Mouse (Mus musculus): ENCODE measurements at regions not wholly inside any gene's neighbourhood (a gene's known extent, or its start where the extent isn't known, plus 50 kb on each side); places are given as distances from the start of the nearest gene placed in this dataset.

DNA sequence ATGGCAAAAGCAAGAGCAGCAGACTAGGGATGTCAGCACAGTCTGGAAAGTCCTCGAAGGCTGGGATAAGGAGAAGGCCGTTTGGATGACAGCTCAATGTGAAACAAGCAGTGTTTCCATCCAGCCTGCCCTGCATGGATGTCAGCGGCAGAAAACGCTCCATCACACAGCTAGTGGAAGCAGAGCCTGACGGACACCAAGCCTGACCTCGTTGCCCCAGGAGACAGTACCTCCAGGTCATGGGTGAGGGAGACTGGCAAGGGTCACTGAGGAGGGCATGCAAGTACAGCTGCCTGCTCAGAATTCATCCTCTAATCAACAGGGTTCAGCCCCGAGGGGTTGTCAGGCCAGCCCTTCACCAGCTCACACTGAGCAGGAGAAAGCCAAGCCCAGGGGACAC lies 442.9 kb upstream of the Gm10295 start:
- in situ Hi-C loops (cut with MboI; ENCODE audit: low pct_ligation_motif_present, low pct_unique_long_range_greater_than_20kb, low sequenced_read_pairs) (no loop called here), dilution Hi-C loops (cut with MboI; ENCODE audit: extremely low pct_ligation_motif_present, extremely low pct_unique_long_range_greater_than_20kb, low sequenced_read_pairs) (no loop called here)
- H3K79me2 ChIP-seq (replicated peaks; ENCODE audit: control insufficient read depth, extremely low read depth, insufficient read depth, poor library complexity, severe bottlenecking): no peaks in the 10 kb centered on the region
- no peak for TF ChIP-seq IRF4 (IDR thresholded peaks at IDR 0.05; ENCODE audit: low read depth, low read length)
- TF ChIP-seq SIN3A (IDR thresholded peaks at IDR 0.05; ENCODE audit: low read length): no peak
- no peak for TF ChIP-seq USF2 (conservative IDR thresholded peaks at IDR 0.05; ENCODE audit: low read depth, low read length)
- TF ChIP-seq NELFE (IDR thresholded peaks at IDR 0.05; ENCODE audit: low read depth, low read length): no peak
- TF ChIP-seq MXI1 (IDR thresholded peaks at IDR 0.05; ENCODE audit: low read depth, low read length): no peak
- TF ChIP-seq ZMIZ1 (IDR thresholded peaks at IDR 0.05; ENCODE audit: low read depth, low read length): no peak
- TF ChIP-seq MYC (IDR thresholded peaks at IDR 0.05; ENCODE audit: low read depth, low read length): no peak
- TF ChIP-seq MEF2A (IDR thresholded peaks at IDR 0.05; ENCODE audit: borderline replicate concordance, low read depth, low read length): no peak
- TF ChIP-seq CHD2 (IDR thresholded peaks at IDR 0.05; ENCODE audit: low read length): no peak
- no peak for TF ChIP-seq ZKSCAN1 (IDR thresholded peaks at IDR 0.05; ENCODE audit: borderline replicate concordance, low read depth, low read length)
- no peak for TF ChIP-seq E2F4 (IDR thresholded peaks at IDR 0.05; ENCODE audit: insufficient replicate concordance, low read depth, low read length)
- no peak for TF ChIP-seq NRF1 (IDR thresholded peaks at IDR 0.05; ENCODE audit: low read depth, low read length)
- no peak for TF ChIP-seq CHD1 (IDR thresholded peaks at IDR 0.05; ENCODE audit: low read depth, low read length)
- no peak for TF ChIP-seq ZC3H11A (IDR thresholded peaks at IDR 0.05; ENCODE audit: low read depth, low read length)
- no peak for TF ChIP-seq MAX (IDR thresholded peaks at IDR 0.05; ENCODE audit: low read length)
- no peak for TF ChIP-seq MAZ (IDR thresholded peaks at IDR 0.05; ENCODE audit: low read depth, low read length)
- TF ChIP-seq EP300 (IDR thresholded peaks at IDR 0.05; ENCODE audit: low read length): no peak
- TF ChIP-seq CTCF (conservative IDR thresholded peaks at IDR 0.05 in 1 of 2, IDR thresholded peaks at IDR 0.05 in 1 of 2; ENCODE audit: low read depth in 2 of 2, low read length in 2 of 2): no peak
- no peak for TF ChIP-seq TCF12 (IDR thresholded peaks at IDR 0.05; ENCODE audit: low read depth, low read length)
- TF ChIP-seq POLR2A (IDR thresholded peaks at IDR 0.05; ENCODE audit: low read depth, low read length): no peak
- H3K9me3 ChIP-seq (replicated peaks; ENCODE audit: low read length): peaks cover 48% of the 10 kb centered on the region
- DNase-seq (ENCODE audit: extremely low read depth): no peak
- no peaks in the 10 kb centered on the region for H3K36me3 ChIP-seq (replicated peaks in 1 of 2; ENCODE audit: control insufficient read depth in 1 of 2, insufficient read depth in 1 of 2, low read length in 1 of 2)
- H3K4me3 ChIP-seq (replicated peaks in 1 of 3; ENCODE audit: low read depth in 2 of 3, low read length in 2 of 3, poor library complexity in 1 of 3): peak overlapping the region in 1 of 3 experiments; percentile 17
- no peak overlapping the region for H3K9ac ChIP-seq (ENCODE audit: insufficient read depth, low read depth)
- no peaks in the 10 kb centered on the region for H3K4me1 ChIP-seq (ENCODE audit: control insufficient read depth in 1 of 2, insufficient read depth in 2 of 2)
- H3K4me2 ChIP-seq (ENCODE audit: insufficient read depth, low read depth, poor library complexity, severe bottlenecking): no peak overlapping the region
- no peaks in the 10 kb centered on the region for H3K27me3 ChIP-seq (replicated peaks)
- no peak overlapping the region for H3K27ac ChIP-seq (ENCODE audit: insufficient read depth, low read depth)

GRCm38 (mm10) chr7:71788401-71788800 lies 437.1 kb upstream of the Gm10295 start:
- DNase-seq (ENCODE audit: extremely low read depth): no peak
- dilution Hi-C loops (cut with MboI; ENCODE audit: extremely low pct_ligation_motif_present, extremely low pct_unique_long_range_greater_than_20kb, low sequenced_read_pairs) (no loop called here), in situ Hi-C loops (cut with MboI; ENCODE audit: low pct_ligation_motif_present, low pct_unique_long_range_greater_than_20kb, low sequenced_read_pairs) (no loop called here)
- Histone ChIP-seq H3K36me3 (replicated peaks in 1 of 2; ENCODE audit: control insufficient read depth in 1 of 2, insufficient read depth in 1 of 2, low read length in 1 of 2) (no peaks in the 10 kb centered on the region), H3K4me1 (ENCODE audit: control insufficient read depth in 1 of 2, insufficient read depth in 2 of 2) (no peaks in the 10 kb centered on the region), H3K9me3 (replicated peaks; ENCODE audit: low read length) (peaks cover 54% of the 10 kb centered on the region), H3K79me2 (replicated peaks; ENCODE audit: control insufficient read depth, extremely low read depth, insufficient read depth, poor library complexity, severe bottlenecking) (no peaks in the 10 kb centered on the region), H3K4me2 (ENCODE audit: insufficient read depth, low read depth, poor library complexity, severe bottlenecking) (no peak overlapping the region), H3K4me3 (replicated peaks in 1 of 3; ENCODE audit: low read depth in 2 of 3, low read length in 2 of 3, poor library complexity in 1 of 3) (no peak overlapping the region), H3K9ac (ENCODE audit: insufficient read depth, low read depth) (no peak overlapping the region), H3K27me3 (replicated peaks) (no peaks in the 10 kb centered on the region), H3K27ac (ENCODE audit: insufficient read depth, low read depth) (no peak overlapping the region)
- no peak for TF ChIP-seq UBTF (IDR thresholded peaks at IDR 0.05; ENCODE audit: low read depth, low read length)
- no peak for TF ChIP-seq ZMIZ1 (IDR thresholded peaks at IDR 0.05; ENCODE audit: low read depth, low read length)
- TF ChIP-seq SMC3 (IDR thresholded peaks at IDR 0.05; ENCODE audit: low read depth, low read length): no peak
- TF ChIP-seq ZNF384 (IDR thresholded peaks at IDR 0.05; ENCODE audit: low read depth, low read length): no peak
- no peak for TF ChIP-seq CTCF (conservative IDR thresholded peaks at IDR 0.05 in 1 of 2, IDR thresholded peaks at IDR 0.05 in 1 of 2; ENCODE audit: low read depth in 2 of 2, low read length in 2 of 2)
- TF ChIP-seq EP300 (IDR thresholded peaks at IDR 0.05; ENCODE audit: low read length): no peak
- no peak for TF ChIP-seq MAX (IDR thresholded peaks at IDR 0.05; ENCODE audit: low read length)
- no peak for TF ChIP-seq RCOR1 (conservative IDR thresholded peaks at IDR 0.05; ENCODE audit: low read depth, low read length)
- no peak for TF ChIP-seq BHLHE40 (IDR thresholded peaks at IDR 0.05; ENCODE audit: low read depth, low read length)
- TF ChIP-seq ETS1 (conservative IDR thresholded peaks at IDR 0.05; ENCODE audit: low read depth, low read length): no peak
- TF ChIP-seq CHD1 (IDR thresholded peaks at IDR 0.05; ENCODE audit: low read depth, low read length): no peak

Data from CH12.LX (cell line).